Mouse (Mus musculus) heart, postnatal 0 days (tissue): ENCODE results near the gene Lamb2. TPM values are rescaled to one million over a fixed set of nuclear protein-coding genes. Genes with fewer than 3 reads are reported as not detected.
A peak's percentile ranks its signal among the peaks of the same experiment; 100 is the strongest.

ENCODE experiments used
- ATAC-seq: fragments of 200-750 bp; cut with Nextera tagmentation; 2 replicates; pipeline ENCODE4 v1.8.0; 2017; ENCODE audit warnings: low read depth, moderate number of reproducible peaks, moderate library complexity; ENCODE audit not compliant: insufficient read depth
- DNase-seq: peaks from one replicate; pipeline ENCODE4 v3.0.0-alpha.2; 2016; ENCODE audit warnings: low spot score
- H3K27ac ChIP-seq: fragments of 300-500 bp; sonication (generic); 2 replicates; pipeline ENCODE4 v1.5.1; 2014; ENCODE audit warnings: low read depth, mild to moderate bottlenecking
- H3K27me3 ChIP-seq: fragments of 300-500 bp; sonication (generic); 2 replicates; pipeline ENCODE4 v1.6.1; 2014; ENCODE audit warnings: low read length, mixed read lengths; ENCODE audit not compliant: control insufficient read depth, insufficient read depth
- H3K36me3 ChIP-seq: fragments of 300-500 bp; sonication (generic); replicated peaks from 2 replicates; pipeline ENCODE4 v1.6.1; 2014; ENCODE audit warnings: low read length, mixed read lengths; ENCODE audit not compliant: control insufficient read depth, insufficient read depth
- H3K4me1 ChIP-seq: fragments of 300-500 bp; sonication (generic); 2 replicates; pipeline ENCODE4 v1.6.1; 2014; ENCODE audit warnings: antibody characterized with exemption; ENCODE audit not compliant: control insufficient read depth, insufficient read depth
- H3K4me2 ChIP-seq: fragments of 300-500 bp; sonication (generic); 2 replicates; pipeline ENCODE4 v1.6.1; 2014; ENCODE audit warnings: low read depth, mild to moderate bottlenecking, low read length, moderate library complexity
- H3K4me3 ChIP-seq: fragments of 300-500 bp; sonication (generic); 2 replicates; pipeline ENCODE4 v1.5.1; 2014; ENCODE audit warnings: low read depth, low read length
- H3K9ac ChIP-seq: fragments of 300-500 bp; sonication (generic); replicated peaks from 2 replicates; pipeline ENCODE4 v1.6.1; 2014; ENCODE audit warnings: low read depth, low read length, mixed read lengths
- H3K9me3 ChIP-seq: fragments of 300-500 bp; sonication (generic); replicated peaks from 2 replicates; pipeline ENCODE4 v1.6.1; 2016; ENCODE audit warnings: low read length; ENCODE audit not compliant: control insufficient read depth
- CTCF ChIP-seq: IDR thresholded peaks from 2 replicates; pipeline ENCODE4 v1.5.1; 2016; ENCODE audit warnings: antibody characterized with exemption, control low read depth, low read depth
- EP300 ChIP-seq: IDR thresholded peaks from 2 replicates; pipeline ENCODE4 v1.6.1; 2016; ENCODE audit warnings: antibody characterized with exemption, low read depth
- WGBS: fragments of 180-500 bp; shearing (Covaris S2); extraction: QIAGEN DNeasy Blood & Tissue Kit; methylation state at CpG from one replicate; pipeline ENCODE4 v1.1.7; 2014; 5-methylcytosine and 5-hydroxymethylcytosine counted together
- polyA plus RNA-seq: library from polyadenylated mRNA; unstranded; fragments of >200 nt; fragmentation: Nextera tagmentation; extraction: Ambion mirVana; gene quantifications from 2 replicates; pipeline ENCODE4 v1.2.1, GENCODE M21; 2015
- total RNA-seq: library from RNA; depleted of rRNA; stranded (reverse); fragments of >200 nt; gene quantifications from 2 replicates; pipeline ENCODE4 v1.2.3, GENCODE M21; 2014; ENCODE audit warnings: low replicate concordance

The Lamb2 gene
- total and polyA plus RNA-seq, 2 experiments from 2014 or later = 50.8 to 182 TPM

DNA sequence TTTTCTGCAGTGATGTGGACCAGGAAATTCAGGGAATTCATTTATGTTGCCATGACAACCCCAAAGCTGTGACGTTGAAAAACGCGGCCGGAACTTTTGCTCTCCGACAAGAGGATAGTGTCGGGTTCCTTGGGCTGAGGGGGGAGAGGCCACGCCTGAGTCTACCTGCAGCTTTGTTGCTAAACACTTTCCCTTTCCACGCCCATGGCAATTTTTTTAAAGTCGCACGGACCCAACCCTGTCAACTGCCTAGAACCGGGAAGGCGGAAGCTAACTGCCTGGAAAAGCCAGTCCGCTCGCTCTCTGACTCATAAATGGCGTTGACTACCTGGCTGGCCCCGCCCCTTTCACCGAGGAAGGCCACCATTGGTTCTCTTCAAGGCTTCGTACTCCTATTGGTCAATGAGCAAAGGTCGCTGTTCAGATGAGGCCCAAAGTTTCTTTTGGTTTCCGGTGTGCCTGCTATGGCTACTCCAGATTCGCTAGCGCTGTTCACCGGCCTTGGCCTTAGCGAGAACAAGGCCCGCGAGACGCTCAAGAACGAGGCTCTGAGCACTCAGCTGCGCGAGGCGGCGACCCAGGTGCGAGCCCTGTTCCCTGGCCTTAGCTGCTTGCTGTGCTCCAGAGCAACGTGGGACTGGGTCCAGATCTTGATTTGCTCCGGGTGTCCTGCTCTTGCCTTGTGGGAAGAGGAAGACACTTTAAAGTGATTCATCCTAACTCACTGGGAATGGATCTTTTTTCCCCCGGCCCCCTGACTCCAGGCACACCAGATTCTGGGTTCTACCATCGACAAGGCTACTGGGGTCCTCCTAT, 28.3 kb downstream of the Lamb2 start, which contains the start of gene Qars:
Gene Qars, plus strand, starts transcription at position 88 of the 816 bp plus-strand sequence.
- Histone ChIP-seq H3K27me3 (no peaks in the 10 kb centered on the region), H3K4me1 (peaks cover 8% of the 10 kb centered on the region), H3K9me3 (no peaks in the 10 kb centered on the region), H3K36me3 (peaks cover 35% of the 10 kb centered on the region), H3K4me2 (peak within 1 kb of the TSS; percentile 94), H3K27ac (peak within 1 kb of the TSS; percentile 89), H3K4me3 (peak within 1 kb of the TSS; percentile 77), H3K9ac (peak within 1 kb of the TSS; percentile 73)
- TF ChIP-seq CTCF (no peak), EP300 (no peak)
- peak; percentile 98 for DNase-seq
- WGBS = under 1% methylated on average over 37 of the region's 37 CpGs
- peak; percentile 98 for ATAC-seq

- peak overlapping the region; percentile 94 for H3K4me2 ChIP-seq
- no peak for ATAC-seq
- no peaks in the 10 kb centered on the region for H3K9me3 ChIP-seq
- H3K27me3 ChIP-seq = no peaks in the 10 kb centered on the region
- peaks cover 8% of the 10 kb centered on the region for H3K4me1 ChIP-seq
- H3K9ac ChIP-seq = peak overlapping the region; percentile 73
- H3K36me3 ChIP-seq = peaks cover 36% of the 10 kb centered on the region
- no peak overlapping the region for H3K27ac ChIP-seq
- peak overlapping the region; percentile 77 for H3K4me3 ChIP-seq
- WGBS = 84% methylated on average over 7 of the region's 7 CpGs
- TF ChIP-seq EP300 = no peak
- TF ChIP-seq CTCF = no peak
- DNase-seq = no peak
These were observed 29.2 kb downstream of the Lamb2 start for GRCm38 (mm10) chr9:108508776-108509175.

DNA sequence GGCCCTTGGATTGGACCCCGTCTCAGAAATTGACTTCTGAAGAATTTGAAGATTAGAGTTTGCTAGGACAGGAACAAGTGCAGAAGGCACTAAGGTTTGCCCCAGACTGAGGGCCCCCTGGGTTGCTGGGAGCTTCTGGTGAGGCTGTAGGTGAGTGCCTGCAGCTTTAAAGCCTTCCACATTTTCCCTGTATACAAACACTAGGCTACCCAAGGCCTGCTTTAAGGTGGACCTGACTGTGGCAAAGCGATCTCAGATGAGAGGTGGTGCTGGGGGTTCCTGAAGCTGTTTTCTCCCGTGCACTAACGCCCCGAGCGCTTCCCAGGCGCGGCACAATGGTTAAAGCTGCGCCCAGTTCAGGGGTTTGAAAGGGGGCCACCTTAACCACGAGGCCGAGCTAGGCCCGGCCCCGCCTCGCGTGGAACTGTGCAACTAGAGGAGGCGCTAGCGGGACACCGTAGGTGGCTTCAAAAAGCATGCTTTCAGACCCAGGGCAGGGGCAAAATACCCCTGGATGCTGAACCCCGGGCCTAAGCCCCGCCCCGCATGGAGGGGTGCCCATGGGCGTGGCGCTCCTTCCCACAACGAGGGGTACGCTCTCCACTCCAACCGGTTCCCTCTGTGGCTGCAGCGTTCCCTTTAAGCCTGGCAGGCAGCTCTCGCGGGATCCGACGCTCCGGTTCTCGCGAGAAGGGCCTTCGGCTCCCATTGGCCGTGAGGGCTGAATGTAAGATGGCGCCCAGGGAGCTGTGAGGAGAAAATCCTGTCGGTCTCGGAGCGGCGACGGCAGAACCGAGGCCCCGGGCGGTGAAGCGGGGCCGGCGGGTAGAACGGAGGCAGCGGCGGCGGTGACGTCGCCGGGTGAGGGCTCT, 37.1 kb downstream of the Lamb2 start, which contains the start of gene Qrich1:
Gene Qrich1, plus strand, starts transcription at position 427 of the 872 bp plus-strand sequence.
- Histone ChIP-seq H3K36me3 (peaks cover 50% of the 10 kb centered on the region), H3K27me3 (no peaks in the 10 kb centered on the region), H3K4me3 (peak within 1 kb of the TSS; percentile 91), H3K4me1 (0 out of 2 replicates have a peak, but pooled peaks cover 6% of the 10 kb centered on the region), H3K9ac (peak within 1 kb of the TSS; percentile 90), H3K4me2 (peak within 1 kb of the TSS; percentile 66), H3K27ac (peak within 1 kb of the TSS; percentile 98), H3K9me3 (no peaks in the 10 kb centered on the region)
- TF ChIP-seq CTCF (no peak), EP300 (peak; percentile 100)
- WGBS = 1% methylated on average over 55 of the region's 55 CpGs
- peak; percentile 96 for DNase-seq
- peak; percentile 94 for ATAC-seq

DNA sequence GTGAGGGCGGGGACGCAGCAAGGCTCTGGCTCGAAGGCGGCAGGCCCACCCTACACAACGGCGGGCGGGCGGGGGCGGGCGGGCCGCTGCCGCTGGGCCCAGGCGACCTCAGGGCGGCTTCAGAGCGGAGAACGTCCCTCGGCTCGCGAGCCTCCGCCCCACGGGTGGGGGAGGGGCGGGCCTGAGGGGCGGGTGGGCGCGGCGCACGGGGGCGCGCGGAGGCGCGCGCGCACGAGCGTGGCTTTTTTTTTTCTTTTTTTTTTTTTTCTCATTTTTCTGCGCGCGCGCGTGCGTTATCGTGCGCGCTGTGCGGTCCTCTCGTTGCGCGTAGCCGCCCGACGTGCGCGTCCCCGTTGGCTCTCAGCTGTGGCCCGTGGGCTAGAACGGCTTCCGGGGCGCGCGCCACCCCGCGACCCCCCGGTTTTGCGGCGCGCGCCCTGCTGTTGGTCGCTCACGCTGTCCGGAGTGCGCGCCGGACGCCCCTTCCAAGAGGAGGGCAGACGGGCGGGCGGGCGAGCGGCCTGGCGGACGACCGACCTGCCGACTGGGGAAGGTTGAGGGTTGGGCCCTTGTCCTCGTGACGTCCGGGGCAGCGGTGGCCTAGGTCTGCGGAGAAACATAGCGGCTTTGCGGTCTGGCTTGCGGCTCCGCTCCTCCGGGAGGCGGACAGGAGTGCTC, 37.9 kb downstream of the Lamb2 start:
- TF ChIP-seq EP300 = 0 out of 2 replicates have a peak, but pooled peaks have one; percentile 12
- TF ChIP-seq CTCF = no peak
- Histone ChIP-seq H3K27ac (peak overlapping the region; percentile 98), H3K4me3 (peak overlapping the region; percentile 91), H3K9ac (peak overlapping the region; percentile 90), H3K4me2 (peak overlapping the region; percentile 66), H3K27me3 (no peaks in the 10 kb centered on the region), H3K4me1 (0 out of 2 replicates have a peak, but pooled peaks cover 10% of the 10 kb centered on the region), H3K9me3 (no peaks in the 10 kb centered on the region), H3K36me3 (peaks cover 42% of the 10 kb centered on the region)
- WGBS = under 1% methylated on average over 52 of the region's 95 CpGs
- peak; percentile 70 for ATAC-seq
- peak; percentile 49 for DNase-seq

DNA sequence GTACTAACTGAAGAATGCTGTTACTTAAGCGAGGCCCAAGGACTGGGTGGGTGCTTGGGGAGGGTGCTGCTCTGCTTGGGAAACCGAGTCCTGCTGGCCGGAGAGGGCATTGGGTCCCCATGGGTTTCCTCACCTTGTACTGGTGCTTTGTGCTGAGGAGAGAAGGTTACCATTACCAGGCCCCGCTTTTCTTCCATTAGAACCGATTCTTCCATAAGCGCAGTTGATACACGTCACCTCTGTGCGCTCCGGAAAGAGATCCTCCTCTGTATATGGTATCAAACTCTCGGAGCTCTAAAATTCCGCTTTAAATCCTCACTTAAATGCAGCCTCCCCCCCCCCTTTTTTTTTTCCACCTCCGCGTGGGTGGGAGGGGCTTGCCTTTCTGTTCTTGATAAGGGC, 38.4 kb downstream of the Lamb2 start:
- ATAC-seq = peak; percentile 25; the same call in 1 of the 2 replicates
- 0% methylated on average over 13 of the region's 13 CpGs for WGBS
- H3K9me3 ChIP-seq = no peaks in the 10 kb centered on the region

More for the DNA sequence above, 38.4 kb downstream of the Lamb2 start:
- H3K4me3 ChIP-seq = peak overlapping the region; percentile 91
- H3K9ac ChIP-seq = peak overlapping the region; percentile 90
- TF ChIP-seq CTCF (no peak), EP300 (no peak)
- peaks cover 37% of the 10 kb centered on the region for H3K36me3 ChIP-seq
- H3K27ac ChIP-seq = peak overlapping the region; percentile 98
- H3K4me1 ChIP-seq = 0 out of 2 replicates have a peak, but pooled peaks cover 10% of the 10 kb centered on the region
- peak; percentile 75 for DNase-seq
- peak overlapping the region; percentile 66 for H3K4me2 ChIP-seq
- no peaks in the 10 kb centered on the region for H3K27me3 ChIP-seq
